Mouse (Mus musculus) thymus, postnatal 10 days (tissue): ENCODE measurements at regions not wholly inside any gene's neighbourhood (a gene's known extent, or its start where the extent isn't known, plus 50 kb on each side); places are given as distances from the start of the nearest gene placed in this dataset.

ENCODE experiments used
- DNase-seq, 2 experiments: peaks; one replicate each; pipeline ENCODE4 v3.0.0; 2021; ENCODE audit warnings: low spot score in 2 of 2

- DNase-seq, result peak; percentile 9 to 14
Observed at GRCm38 (mm10) chr11:41090391-41090900, 335.3 kb upstream of the Ccng1 start.

DNA sequence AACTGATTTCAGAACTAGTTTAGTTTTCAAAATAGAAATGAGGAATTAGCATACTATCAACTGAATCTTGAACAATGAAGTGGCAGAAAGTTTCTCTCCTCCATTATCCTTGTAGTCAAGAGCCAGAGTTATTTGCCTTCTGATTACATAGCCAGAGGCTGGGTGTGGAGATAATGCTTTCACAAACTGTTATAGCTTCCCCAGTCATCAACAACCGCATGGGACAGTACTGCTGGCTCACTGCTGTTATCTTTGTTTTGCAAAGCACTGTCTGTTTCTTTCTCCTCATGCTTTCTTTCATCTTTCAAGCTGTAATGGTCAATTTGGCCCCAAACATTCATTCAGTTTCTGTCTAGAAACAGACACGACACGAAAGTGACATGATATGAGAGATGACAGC is 308.5 kb upstream of the Ccng1 start:
- no peak for DNase-seq

- DNase-seq, result no peak
Observed at GRCm38 (mm10) chr11:41057796-41058195, 302.7 kb upstream of the Ccng1 start.

- DNase-seq, result no peak
Observed at GRCm38 (mm10) chr11:41030018-41030417, 274.9 kb upstream of the Ccng1 start.

- no peak for DNase-seq
Observed at GRCm38 (mm10) chr11:41010096-41010495, 255.0 kb upstream of the Ccng1 start.

DNA sequence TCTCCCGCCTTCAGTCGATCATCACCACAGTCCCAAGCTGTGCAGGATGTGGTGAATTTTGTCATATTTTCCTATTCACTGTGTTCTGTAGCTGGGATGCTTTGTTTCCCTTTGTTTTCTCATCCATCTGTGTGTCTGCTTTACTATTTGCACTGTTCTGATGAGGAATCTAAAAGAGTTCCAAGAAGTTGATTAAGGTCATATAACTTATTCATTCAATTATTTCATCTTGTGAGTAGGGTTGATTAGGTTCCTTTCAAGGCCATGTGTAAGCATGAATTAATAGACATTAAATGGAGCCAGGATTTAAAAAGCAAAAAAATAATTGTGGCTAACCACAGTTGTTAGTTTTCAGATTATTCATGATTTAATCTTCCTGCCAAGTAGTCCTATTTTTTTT is 217.7 kb upstream of the Ccng1 start:
- DNase-seq, result no peak

DNA sequence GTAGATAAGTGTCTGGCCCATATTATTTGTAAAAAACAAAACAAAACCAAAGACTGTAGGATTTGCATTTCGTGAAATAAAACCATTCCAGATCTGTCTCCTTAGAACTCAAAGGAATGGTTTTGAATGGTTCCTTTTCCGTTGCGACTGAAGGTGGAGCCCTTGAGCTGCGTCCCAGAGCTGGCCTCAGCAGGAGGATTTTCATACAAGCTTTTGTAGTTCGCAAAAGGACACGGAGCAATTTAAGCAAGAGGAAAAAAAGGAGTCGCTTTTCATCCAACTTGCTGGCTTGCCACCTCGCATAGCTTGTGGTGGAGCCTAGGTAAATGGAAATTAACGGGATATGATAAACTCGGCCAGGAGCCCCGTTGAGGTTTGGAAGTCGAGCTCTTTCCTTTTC is 172.1 kb upstream of the Ccng1 start:
- no peak for DNase-seq

DNA sequence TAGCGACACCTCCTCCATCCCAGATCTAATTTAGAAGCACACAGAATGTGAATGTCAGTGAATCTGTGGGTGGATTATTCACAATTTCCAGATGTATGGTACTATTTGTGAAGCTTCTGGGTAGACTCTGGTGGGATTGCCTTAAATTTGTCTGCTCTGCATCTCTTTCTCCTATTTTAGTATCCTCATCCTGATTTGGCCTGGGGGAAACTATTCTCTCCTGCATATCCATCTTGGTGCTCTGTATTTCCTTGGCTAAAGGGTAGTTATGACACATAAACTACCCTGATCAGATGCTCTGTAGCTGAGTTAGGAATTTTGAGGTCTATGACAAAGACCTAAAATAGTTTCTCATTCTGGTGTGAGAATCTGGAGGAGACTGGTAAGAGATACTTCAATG is 136.4 kb upstream of the Ccng1 start:
- no peak for DNase-seq

- no peak for DNase-seq
Observed at GRCm38 (mm10) chr11:40884509-40884908, 129.4 kb upstream of the Ccng1 start.

DNA sequence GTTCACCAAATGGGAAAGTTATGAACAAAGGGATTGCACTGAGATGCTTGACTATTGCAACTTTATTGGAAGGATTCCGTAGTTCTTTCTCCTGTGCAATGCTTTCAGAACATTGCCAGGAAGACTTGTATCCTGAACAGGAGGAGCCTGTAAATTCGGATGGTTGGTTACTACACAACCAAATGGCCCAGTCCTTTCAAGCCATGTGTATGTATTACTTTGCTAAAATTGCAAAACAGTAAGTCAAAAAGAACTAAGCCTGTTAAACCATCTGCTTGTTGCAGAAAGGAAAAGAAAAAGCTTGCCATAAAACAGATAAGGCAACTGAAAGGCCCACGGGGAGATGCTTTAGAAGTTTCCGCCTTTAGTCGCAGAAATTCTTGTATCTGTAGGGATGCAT is 124.5 kb upstream of the Ccng1 start:
- DNase-seq, result no peak

- DNase-seq, result no peak
Observed at GRCm38 (mm10) chr11:40873002-40873401, 117.9 kb upstream of the Ccng1 start.

- DNase-seq, result no peak
Observed at GRCm38 (mm10) chr11:40865694-40866093, 110.6 kb upstream of the Ccng1 start.

GRCm38 (mm10) chr11:40851361-40851760 is 96.2 kb upstream of the Ccng1 start:
- DNase-seq, result no peak

DNA sequence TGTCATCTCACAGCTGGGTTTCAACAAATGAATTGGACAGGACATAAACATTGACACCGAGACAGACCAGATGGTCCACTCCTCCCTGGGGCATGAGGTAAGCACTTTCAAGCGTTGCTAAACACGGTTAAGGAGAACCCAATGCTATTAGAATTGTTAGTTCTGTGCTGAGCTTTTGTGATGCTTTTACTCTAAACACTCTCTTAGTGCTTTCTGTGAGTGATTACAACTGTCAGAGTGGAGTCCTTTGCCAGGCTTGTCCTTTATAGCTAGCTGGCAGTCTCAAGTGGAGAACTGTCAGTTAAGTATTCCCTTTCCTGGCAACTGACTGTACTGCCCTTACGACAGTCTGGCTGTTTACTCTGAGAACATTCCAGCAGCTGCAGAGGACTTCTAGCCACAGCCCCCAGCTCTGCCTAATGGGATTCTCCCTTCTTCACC is 95.6 kb upstream of the Ccng1 start:
- DNase-seq, result no peak

DNA sequence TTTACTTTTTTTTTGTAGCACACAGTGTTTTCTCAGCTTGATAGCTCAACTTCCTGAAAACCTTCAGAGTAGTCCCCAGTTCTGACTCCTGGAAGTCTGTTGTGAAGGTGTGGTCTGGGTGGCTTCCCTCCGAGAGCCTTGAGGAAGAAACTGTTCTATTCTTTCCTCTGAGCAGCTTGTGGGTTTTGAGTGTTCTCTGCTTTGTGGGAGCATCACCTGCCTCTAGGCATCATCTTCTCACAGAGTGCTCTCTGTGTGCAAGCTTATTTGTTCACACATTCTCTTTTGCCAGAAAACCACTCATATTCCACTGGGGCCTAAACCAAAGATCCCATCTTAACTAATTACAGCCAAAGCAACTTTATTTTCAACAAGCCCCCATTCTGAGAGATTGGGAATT is 91.5 kb upstream of the Ccng1 start:
- DNase-seq, result no peak

DNA sequence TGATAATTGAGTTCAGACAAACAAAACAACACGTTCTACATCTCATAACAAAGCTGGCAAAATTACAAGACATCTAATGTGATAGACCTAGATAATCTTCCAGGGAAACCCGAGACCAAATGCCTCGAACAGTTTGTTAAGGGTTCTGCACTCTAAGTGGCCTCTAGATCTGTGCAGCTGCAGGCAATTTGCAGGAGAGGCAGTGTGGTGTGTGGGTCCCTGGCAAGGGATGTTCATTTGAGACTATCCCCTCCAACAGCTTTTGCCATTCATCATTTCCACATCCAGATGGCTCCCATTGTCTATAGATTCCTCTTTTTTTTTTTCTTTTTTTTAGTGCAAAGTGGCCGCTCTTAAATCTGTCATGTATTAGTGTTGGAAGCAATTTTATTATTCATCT is 80.3 kb upstream of the Ccng1 start:
- no peak for DNase-seq
